Mouse (Mus musculus) heart, embryonic 12.5 days (tissue): ENCODE measurements at regions not wholly inside any gene's neighbourhood (a gene's known extent, or its start where the extent isn't known, plus 50 kb on each side); places are given as distances from the start of the nearest gene placed in this dataset.

Experiments
- ATAC-seq: fragments of 200-750 bp; cut with Nextera tagmentation; 2 replicates; pipeline ENCODE4 v1.8.0; 2017; ENCODE audit warnings: moderate TSS enrichment, moderate library complexity; ENCODE audit not compliant: insufficient number of reproducible peaks, low FRiP score
- H3K27ac ChIP-seq: fragments of 300-500 bp; sonication (generic); 2 replicates; pipeline ENCODE4 v1.5.1; 2016; ENCODE audit warnings: mild to moderate bottlenecking, moderate library complexity; ENCODE audit not compliant: poor library complexity, severe bottlenecking
- H3K27me3 ChIP-seq: fragments of 300-500 bp; sonication (generic); replicated peaks from 2 replicates; pipeline ENCODE4 v1.6.1; 2016; ENCODE audit warnings: mild to moderate bottlenecking, moderate library complexity
- H3K36me3 ChIP-seq: fragments of 300-500 bp; sonication (generic); 2 replicates; pipeline ENCODE4 v1.6.1; 2016; ENCODE audit warnings: mild to moderate bottlenecking, moderate library complexity
- H3K4me1 ChIP-seq: fragments of 300-500 bp; sonication (generic); replicated peaks from 2 replicates; pipeline ENCODE4 v1.6.1; 2016; ENCODE audit warnings: mild to moderate bottlenecking
- H3K4me2 ChIP-seq: fragments of 300-500 bp; sonication (generic); 2 replicates; pipeline ENCODE4 v1.6.1; 2016; ENCODE audit warnings: mild to moderate bottlenecking, moderate library complexity
- H3K4me3 ChIP-seq: fragments of 300-500 bp; sonication (generic); 2 replicates; pipeline ENCODE4 v1.5.1; 2016; ENCODE audit warnings: mild to moderate bottlenecking
- H3K9ac ChIP-seq: fragments of 300-500 bp; sonication (generic); 2 replicates; pipeline ENCODE4 v1.6.1; 2016; ENCODE audit warnings: mild to moderate bottlenecking, moderate library complexity
- H3K9me3 ChIP-seq: fragments of 300-500 bp; sonication (generic); replicated peaks from 2 replicates; pipeline ENCODE4 v1.6.1; 2016; ENCODE audit warnings: mild to moderate bottlenecking, moderate library complexity
- WGBS: fragments of 180-500 bp; shearing (Covaris S2); methylation state at CpG from one replicate; pipeline ENCODE4 v1.1.7; 2016; 5-methylcytosine and 5-hydroxymethylcytosine counted together

DNA sequence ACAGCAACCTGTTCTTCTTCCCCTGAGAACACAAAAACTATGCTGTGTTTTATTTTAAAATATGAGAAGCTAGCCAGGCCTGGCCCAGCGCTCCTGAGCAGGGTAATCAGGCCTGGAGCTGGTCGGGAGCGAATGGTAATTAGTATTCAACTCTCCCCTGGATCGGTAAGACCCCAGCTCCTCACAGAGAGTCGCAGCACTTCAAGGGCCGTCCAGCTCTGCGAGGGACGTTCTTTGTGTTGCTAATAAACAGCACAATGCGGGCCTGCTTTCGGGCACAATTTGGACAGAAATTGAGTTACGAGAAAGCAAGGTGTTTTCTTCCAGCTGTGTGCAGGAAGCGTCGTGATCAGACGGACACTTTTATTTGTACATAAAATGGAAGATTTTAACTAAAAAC lies 69.5 kb upstream of the Spaca7 start:
- H3K4me1 ChIP-seq, result peaks cover 3% of the 10 kb centered on the region
- no peaks in the 10 kb centered on the region for H3K9me3 ChIP-seq
- H3K4me2 ChIP-seq, result no peak overlapping the region
- no peak overlapping the region for H3K27ac ChIP-seq
- H3K27me3 ChIP-seq, result peaks cover 81% of the 10 kb centered on the region
- 7% methylated on average over 14 of the region's 14 CpGs for WGBS
- H3K9ac ChIP-seq, result no peak overlapping the region
- no peaks in the 10 kb centered on the region for H3K36me3 ChIP-seq
- no peak overlapping the region for H3K4me3 ChIP-seq
- ATAC-seq, result no peak

- no peaks in the 10 kb centered on the region for H3K36me3 ChIP-seq
- peaks cover 3% of the 10 kb centered on the region for H3K4me1 ChIP-seq
- H3K4me3 ChIP-seq, result no peak overlapping the region
- WGBS, result 4% methylated on average over 11 of the region's 11 CpGs
- peaks cover 83% of the 10 kb centered on the region for H3K27me3 ChIP-seq
- H3K27ac ChIP-seq, result no peak overlapping the region
- ATAC-seq, result no peak
- no peak overlapping the region for H3K4me2 ChIP-seq
- no peak overlapping the region for H3K9ac ChIP-seq
- H3K9me3 ChIP-seq, result no peaks in the 10 kb centered on the region
Observed at GRCm38 (mm10) chr8:12504240-12504639, 68.6 kb upstream of the Spaca7 start.

GRCm38 (mm10) chr8:12504777-12505176 lies 68.1 kb upstream of the Spaca7 start:
- H3K9me3 ChIP-seq, result no peaks in the 10 kb centered on the region
- no peak overlapping the region for H3K4me3 ChIP-seq
- peaks cover 80% of the 10 kb centered on the region for H3K27me3 ChIP-seq
- H3K4me1 ChIP-seq, result peaks cover 3% of the 10 kb centered on the region
- no peak overlapping the region for H3K4me2 ChIP-seq
- ATAC-seq, result no peak
- no peaks in the 10 kb centered on the region for H3K36me3 ChIP-seq
- no peak overlapping the region for H3K9ac ChIP-seq
- 21% methylated on average over 3 of the region's 3 CpGs for WGBS
- no peak overlapping the region for H3K27ac ChIP-seq

DNA sequence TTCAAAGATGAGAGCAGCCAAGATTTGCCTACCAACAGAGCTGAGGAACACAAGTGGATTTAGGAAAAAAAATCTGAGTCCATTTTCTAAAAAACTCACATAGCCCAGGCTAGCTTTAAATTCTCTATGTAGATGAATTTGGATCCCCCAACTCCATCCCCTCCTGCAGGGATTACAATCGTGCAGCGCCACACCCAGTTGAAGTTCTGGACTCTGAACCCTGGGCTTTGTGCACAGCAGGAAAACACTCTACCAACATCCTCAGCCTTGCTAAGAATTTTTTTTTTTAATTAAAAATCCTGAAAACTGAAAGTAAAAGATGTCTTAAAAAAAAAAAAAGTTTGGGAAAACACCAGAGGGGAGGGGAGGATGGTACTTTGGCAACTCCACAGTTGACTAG lies 62.6 kb upstream of the Spaca7 start:
- Histone ChIP-seq H3K27me3 (peaks cover 53% of the 10 kb centered on the region), H3K27ac (no peak overlapping the region), H3K9ac (no peak overlapping the region), H3K36me3 (no peaks in the 10 kb centered on the region), H3K4me3 (no peak overlapping the region), H3K9me3 (no peaks in the 10 kb centered on the region), H3K4me2 (no peak overlapping the region), H3K4me1 (no peaks in the 10 kb centered on the region)
- 71% methylated on average over 2 of the region's 2 CpGs for whole genome bisulfite sequencing
- no peak for ATAC-seq

DNA sequence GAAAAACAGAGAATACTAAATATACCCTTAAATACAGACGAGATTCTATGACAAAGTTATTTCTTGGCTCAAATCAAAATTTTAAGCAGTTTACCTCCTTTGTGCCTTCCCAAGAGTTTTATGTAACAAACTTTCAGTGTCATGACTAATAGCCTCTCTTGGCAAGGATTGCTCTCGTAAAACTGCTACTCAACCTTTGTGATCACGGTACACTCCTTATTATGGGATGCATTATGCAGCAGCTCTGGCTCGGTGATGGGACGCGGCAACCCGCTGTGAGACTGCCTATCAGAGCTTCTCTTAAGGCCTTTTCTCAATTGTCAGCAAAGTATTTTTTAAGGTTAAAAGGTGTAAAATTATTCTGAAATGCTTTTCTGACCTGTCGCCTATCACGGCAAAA lies 59.8 kb upstream of the Spaca7 start:
- Histone ChIP-seq H3K27me3 (peaks cover 32% of the 10 kb centered on the region), H3K36me3 (no peaks in the 10 kb centered on the region), H3K27ac (no peak overlapping the region), H3K9ac (no peak overlapping the region), H3K4me2 (no peak overlapping the region), H3K9me3 (no peaks in the 10 kb centered on the region), H3K4me3 (no peak overlapping the region), H3K4me1 (no peaks in the 10 kb centered on the region)
- ATAC-seq, result no peak
- WGBS, result 78% methylated on average over 9 of the region's 9 CpGs

GRCm38 (mm10) chr8:12514138-12514537 lies 58.7 kb upstream of the Spaca7 start:
- Histone ChIP-seq H3K4me1 (no peaks in the 10 kb centered on the region), H3K4me2 (no peak overlapping the region), H3K9ac (no peak overlapping the region), H3K27me3 (peaks cover 25% of the 10 kb centered on the region), H3K9me3 (no peaks in the 10 kb centered on the region), H3K36me3 (no peaks in the 10 kb centered on the region), H3K27ac (no peak overlapping the region), H3K4me3 (no peak overlapping the region)
- WGBS, result 66% methylated on average over 7 of the region's 7 CpGs
- ATAC-seq, result no peak

DNA sequence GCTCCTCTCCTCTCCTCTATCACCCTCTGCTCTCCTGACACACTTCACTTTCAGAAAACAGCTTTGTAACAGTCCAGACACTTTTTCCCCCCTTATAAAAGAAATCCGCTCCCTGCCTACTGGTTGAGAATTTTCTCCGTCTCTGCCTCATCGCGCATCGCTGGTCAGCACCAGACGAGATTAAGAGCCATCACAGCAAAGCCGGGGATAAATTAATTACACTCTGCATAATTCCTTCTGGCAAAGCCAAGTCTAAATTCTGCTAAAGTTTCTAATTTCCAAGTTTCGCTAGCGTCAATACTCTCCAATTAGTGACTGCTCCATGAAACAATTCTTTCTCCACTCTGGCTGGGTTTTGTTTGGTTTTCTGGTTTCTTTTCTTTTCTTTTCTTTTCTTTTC lies 51.2 kb upstream of the Spaca7 start:
- 55% methylated on average over 9 of the region's 9 CpGs for WGBS
- Histone ChIP-seq H3K27ac (no peak overlapping the region), H3K4me1 (no peaks in the 10 kb centered on the region), H3K27me3 (peaks cover 12% of the 10 kb centered on the region), H3K9ac (no peak overlapping the region), H3K4me2 (no peak overlapping the region), H3K9me3 (peaks cover 3% of the 10 kb centered on the region; the same call in 1 of the 2 replicates), H3K36me3 (no peaks in the 10 kb centered on the region), H3K4me3 (no peak overlapping the region)
- no peak for ATAC-seq
